Mouse (Mus musculus) brain, embryonic 18.5 days (tissue): ENCODE data around the gene Mob1b.

Source experiments
- DNase-seq: peaks from one replicate; pipeline ENCODE4 v3.0.0-alpha.2; 2012; ENCODE audit warnings: low read depth, low spot score

The Mob1b gene

GRCm38 (mm10) chr5:88782072-88782765 is 61.6 kb downstream of the Mob1b start:
- DNase-seq, result no peak

- no peak for DNase-seq
Measured at GRCm38 (mm10) chr5:88785059-88785458, 64.4 kb downstream of the Mob1b start.

- no peak for DNase-seq
Measured at GRCm38 (mm10) chr5:88790675-88791074, 70.0 kb downstream of the Mob1b start.

- DNase-seq, result peak; percentile 12
Measured at GRCm38 (mm10) chr5:88791256-88792245, 70.9 kb downstream of the Mob1b start.

GRCm38 (mm10) chr5:88793676-88794075 is 73.0 kb downstream of the Mob1b start:
- no peak for DNase-seq

GRCm38 (mm10) chr5:88795910-88796584 is 75.4 kb downstream of the Mob1b start:
- DNase-seq, result no peak

GRCm38 (mm10) chr5:88796588-88796987 is 75.9 kb downstream of the Mob1b start:
- DNase-seq, result no peak

GRCm38 (mm10) chr5:88797121-88797520 is 76.5 kb downstream of the Mob1b start:
- no peak for DNase-seq

- no peak for DNase-seq
Measured at GRCm38 (mm10) chr5:88805616-88806015, 85.0 kb downstream of the Mob1b start.

- no peak for DNase-seq
Measured at GRCm38 (mm10) chr5:88806278-88806677, 85.6 kb downstream of the Mob1b start.

- DNase-seq, result no peak
Measured at GRCm38 (mm10) chr5:88807342-88807741, 86.7 kb downstream of the Mob1b start.

- no peak for DNase-seq
Measured at GRCm38 (mm10) chr5:88813188-88813587, 92.5 kb downstream of the Mob1b start.
